Mouse (Mus musculus) heart, embryonic 13.5 days (tissue): Measurements from ENCODE around the gene Gm49395. TPM values are rescaled to one million over a fixed set of nuclear protein-coding genes. Genes with fewer than 3 reads are reported as not detected.
A peak's percentile ranks its signal among the peaks of the same experiment; 100 is the strongest.

Experiments used
- ATAC-seq: fragments of 200-750 bp; cut with Nextera tagmentation; 2 replicates; pipeline ENCODE4 v1.8.0; 2017; ENCODE audit warnings: moderate TSS enrichment; ENCODE audit not compliant: insufficient number of reproducible peaks, low FRiP score, low TSS enrichment; ENCODE audit errors: extremely low read depth
- H3K27ac ChIP-seq: fragments of 300-500 bp; sonication (generic); replicated peaks from 2 replicates; pipeline ENCODE4 v1.5.1; 2015; ENCODE audit warnings: moderate library complexity, mild to moderate bottlenecking, inconsistent platforms
- H3K27me3 ChIP-seq: fragments of 300-500 bp; sonication (generic); replicated peaks from 2 replicates; pipeline ENCODE4 v1.6.1; 2015; ENCODE audit warnings: mild to moderate bottlenecking, inconsistent platforms
- H3K36me3 ChIP-seq: fragments of 300-500 bp; sonication (generic); 2 replicates; pipeline ENCODE4 v1.6.1; 2015; ENCODE audit warnings: mild to moderate bottlenecking, inconsistent platforms
- H3K4me1 ChIP-seq: fragments of 300-500 bp; sonication (generic); 2 replicates; pipeline ENCODE4 v1.6.1; 2015; ENCODE audit warnings: inconsistent platforms
- H3K4me2 ChIP-seq: fragments of 300-500 bp; sonication (generic); 2 replicates; pipeline ENCODE4 v1.6.1; 2015; ENCODE audit warnings: inconsistent platforms, mild to moderate bottlenecking, moderate library complexity
- H3K4me3 ChIP-seq: fragments of 300-500 bp; sonication (generic); 2 replicates; pipeline ENCODE4 v1.5.1; 2015; ENCODE audit warnings: moderate library complexity, mild to moderate bottlenecking, inconsistent platforms
- H3K9ac ChIP-seq: fragments of 300-500 bp; sonication (generic); 2 replicates; pipeline ENCODE4 v1.6.1; 2015; ENCODE audit warnings: inconsistent platforms, mild to moderate bottlenecking, moderate library complexity
- H3K9me3 ChIP-seq: fragments of 300-500 bp; sonication (generic); 2 replicates; pipeline ENCODE4 v1.6.1; 2016; ENCODE audit warnings: inconsistent platforms
- WGBS: fragments of 180-500 bp; shearing (Covaris S2); methylation state at CpG from one replicate; pipeline ENCODE4 v1.1.7; 2015; ENCODE audit warnings: mixed read lengths; 5-methylcytosine and 5-hydroxymethylcytosine counted together
- polyA plus RNA-seq: library from polyadenylated mRNA; unstranded; fragments of >200 nt; fragmentation: Nextera tagmentation; extraction: Ambion mirVana; gene quantifications from 2 replicates; pipeline ENCODE4 v1.2.1, GENCODE M21; 2015

Gene Gm49395
- polyA plus RNA-seq, 1 experiment from 2014 or later, result 7.8 TPM

GRCm38 (mm10) chr13:115011547-115011946 is 90.2 kb downstream of the Gm49395 start:
- Histone ChIP-seq H3K27ac (peak overlapping the region; percentile 36; the same call in 1 of the 2 replicates), H3K4me1 (peaks cover 47% of the 10 kb centered on the region), H3K27me3 (no peaks in the 10 kb centered on the region), H3K4me3 (no peak overlapping the region), H3K9me3 (no peaks in the 10 kb centered on the region), H3K4me2 (no peak overlapping the region), H3K36me3 (peaks cover 36% of the 10 kb centered on the region), H3K9ac (0 out of 2 replicates have a peak overlapping the region, but pooled peaks have one; percentile 6)
- no peak for ATAC-seq
- 37% methylated on average over 6 of the region's 6 CpGs for WGBS

- no peak for ATAC-seq
- Histone ChIP-seq H3K4me1 (peaks cover 54% of the 10 kb centered on the region), H3K9ac (0 out of 2 replicates have a peak overlapping the region, but pooled peaks have one; percentile 9), H3K4me2 (no peak overlapping the region), H3K9me3 (no peaks in the 10 kb centered on the region), H3K27ac (peak overlapping the region; percentile 85), H3K36me3 (peaks cover 30% of the 10 kb centered on the region), H3K4me3 (no peak overlapping the region), H3K27me3 (no peaks in the 10 kb centered on the region)
- 50% methylated on average over 9 of the region's 9 CpGs for WGBS
Measured at GRCm38 (mm10) chr13:115006213-115006835, 95.4 kb downstream of the Gm49395 start.

GRCm38 (mm10) chr13:115005342-115005741 is 96.4 kb downstream of the Gm49395 start:
- peaks cover 32% of the 10 kb centered on the region for H3K36me3 ChIP-seq
- peak overlapping the region; percentile 29; the same call in 1 of the 2 replicates for H3K4me2 ChIP-seq
- H3K9ac ChIP-seq, result no peak overlapping the region
- H3K27me3 ChIP-seq, result no peaks in the 10 kb centered on the region
- peak overlapping the region; percentile 85 for H3K27ac ChIP-seq
- H3K9me3 ChIP-seq, result no peaks in the 10 kb centered on the region
- 13% methylated on average over 6 of the region's 6 CpGs for WGBS
- H3K4me3 ChIP-seq, result no peak overlapping the region
- H3K4me1 ChIP-seq, result peaks cover 54% of the 10 kb centered on the region
- ATAC-seq, result no peak; the same call in 1 of the 2 replicates

GRCm38 (mm10) chr13:115003444-115004053 is 98.2 kb downstream of the Gm49395 start:
- Histone ChIP-seq H3K36me3 (peaks cover 32% of the 10 kb centered on the region), H3K27me3 (no peaks in the 10 kb centered on the region), H3K4me2 (peak overlapping the region; percentile 20; the same call in 1 of the 2 replicates), H3K9me3 (no peaks in the 10 kb centered on the region), H3K9ac (0 out of 2 replicates have a peak overlapping the region, but pooled peaks have one; percentile 24), H3K4me1 (peaks cover 54% of the 10 kb centered on the region), H3K4me3 (no peak overlapping the region), H3K27ac (peak overlapping the region; percentile 26; the same call in 1 of the 2 replicates)
- ATAC-seq, result no peak
- WGBS, result 27% methylated on average over 7 of the region's 7 CpGs

- Histone ChIP-seq H3K9ac (no peak overlapping the region), H3K9me3 (no peaks in the 10 kb centered on the region), H3K27me3 (no peaks in the 10 kb centered on the region), H3K4me2 (no peak overlapping the region), H3K27ac (peak overlapping the region; percentile 72), H3K4me3 (no peak overlapping the region), H3K36me3 (peaks cover 36% of the 10 kb centered on the region), H3K4me1 (peaks cover 54% of the 10 kb centered on the region)
- ATAC-seq, result no peak
- WGBS, result 63% methylated on average over 3 of the region's 3 CpGs
Measured at GRCm38 (mm10) chr13:115002837-115003236, 98.9 kb downstream of the Gm49395 start.

- Histone ChIP-seq H3K27me3 (no peaks in the 10 kb centered on the region), H3K9ac (no peak overlapping the region), H3K9me3 (no peaks in the 10 kb centered on the region), H3K4me2 (peak overlapping the region; percentile 12; the same call in 1 of the 2 replicates), H3K4me3 (no peak overlapping the region), H3K36me3 (peaks cover 43% of the 10 kb centered on the region), H3K4me1 (peaks cover 52% of the 10 kb centered on the region), H3K27ac (peak overlapping the region; percentile 72)
- 41% methylated on average over 5 of the region's 5 CpGs for WGBS
- peak; percentile 42; the same call in 1 of the 2 replicates for ATAC-seq
Measured at GRCm38 (mm10) chr13:115002155-115002554, 99.6 kb downstream of the Gm49395 start.

- H3K36me3 ChIP-seq, result peaks cover 58% of the 10 kb centered on the region
- no peak for ATAC-seq
- H3K4me3 ChIP-seq, result no peak overlapping the region
- H3K27ac ChIP-seq, result no peak overlapping the region
- H3K27me3 ChIP-seq, result no peaks in the 10 kb centered on the region
- 77% methylated on average over 4 of the region's 4 CpGs for WGBS
- H3K9ac ChIP-seq, result no peak overlapping the region
- peaks cover 33% of the 10 kb centered on the region for H3K4me1 ChIP-seq
- no peaks in the 10 kb centered on the region for H3K9me3 ChIP-seq
- no peak overlapping the region for H3K4me2 ChIP-seq
Measured at GRCm38 (mm10) chr13:114999582-114999981, 102.1 kb downstream of the Gm49395 start.

GRCm38 (mm10) chr13:114998100-114998499 is 103.6 kb downstream of the Gm49395 start:
- Histone ChIP-seq H3K27ac (no peak overlapping the region), H3K4me1 (peaks cover 20% of the 10 kb centered on the region), H3K27me3 (no peaks in the 10 kb centered on the region), H3K9me3 (no peaks in the 10 kb centered on the region), H3K9ac (no peak overlapping the region), H3K4me2 (no peak overlapping the region), H3K4me3 (no peak overlapping the region), H3K36me3 (peaks cover 73% of the 10 kb centered on the region)
- WGBS, result 89% methylated on average over 10 of the region's 10 CpGs
- ATAC-seq, result no peak

- H3K36me3 ChIP-seq, result peaks cover 70% of the 10 kb centered on the region
- H3K27me3 ChIP-seq, result no peaks in the 10 kb centered on the region
- H3K9ac ChIP-seq, result no peak overlapping the region
- no peak overlapping the region for H3K27ac ChIP-seq
- H3K4me3 ChIP-seq, result no peak overlapping the region
- no peak for ATAC-seq
- 69% methylated on average over 14 of the region's 14 CpGs for WGBS
- no peak overlapping the region for H3K4me2 ChIP-seq
- H3K9me3 ChIP-seq, result no peaks in the 10 kb centered on the region
- peaks cover 19% of the 10 kb centered on the region for H3K4me1 ChIP-seq
Measured at GRCm38 (mm10) chr13:114992260-114993014, 109.3 kb downstream of the Gm49395 start.

- Histone ChIP-seq H3K9me3 (no peaks in the 10 kb centered on the region), H3K4me1 (peaks cover 14% of the 10 kb centered on the region), H3K27ac (peak overlapping the region; percentile 32; the same call in 1 of the 2 replicates), H3K9ac (no peak overlapping the region), H3K4me2 (no peak overlapping the region), H3K27me3 (no peaks in the 10 kb centered on the region), H3K4me3 (no peak overlapping the region), H3K36me3 (peaks cover 71% of the 10 kb centered on the region)
- 58% methylated on average over 6 of the region's 6 CpGs for WGBS
- no peak for ATAC-seq
Measured at GRCm38 (mm10) chr13:114987668-114988067, 114.1 kb downstream of the Gm49395 start.

GRCm38 (mm10) chr13:114987161-114987560 is 114.6 kb downstream of the Gm49395 start:
- ATAC-seq, result no peak; the same call in 1 of the 2 replicates
- WGBS, result 38% methylated on average over 2 of the region's 2 CpGs
- Histone ChIP-seq H3K27ac (peak overlapping the region; percentile 32; the same call in 1 of the 2 replicates), H3K9me3 (no peaks in the 10 kb centered on the region), H3K4me1 (peaks cover 10% of the 10 kb centered on the region), H3K9ac (no peak overlapping the region), H3K27me3 (no peaks in the 10 kb centered on the region), H3K36me3 (peaks cover 70% of the 10 kb centered on the region), H3K4me2 (no peak overlapping the region), H3K4me3 (no peak overlapping the region)
